In the genomic region with DNA sequence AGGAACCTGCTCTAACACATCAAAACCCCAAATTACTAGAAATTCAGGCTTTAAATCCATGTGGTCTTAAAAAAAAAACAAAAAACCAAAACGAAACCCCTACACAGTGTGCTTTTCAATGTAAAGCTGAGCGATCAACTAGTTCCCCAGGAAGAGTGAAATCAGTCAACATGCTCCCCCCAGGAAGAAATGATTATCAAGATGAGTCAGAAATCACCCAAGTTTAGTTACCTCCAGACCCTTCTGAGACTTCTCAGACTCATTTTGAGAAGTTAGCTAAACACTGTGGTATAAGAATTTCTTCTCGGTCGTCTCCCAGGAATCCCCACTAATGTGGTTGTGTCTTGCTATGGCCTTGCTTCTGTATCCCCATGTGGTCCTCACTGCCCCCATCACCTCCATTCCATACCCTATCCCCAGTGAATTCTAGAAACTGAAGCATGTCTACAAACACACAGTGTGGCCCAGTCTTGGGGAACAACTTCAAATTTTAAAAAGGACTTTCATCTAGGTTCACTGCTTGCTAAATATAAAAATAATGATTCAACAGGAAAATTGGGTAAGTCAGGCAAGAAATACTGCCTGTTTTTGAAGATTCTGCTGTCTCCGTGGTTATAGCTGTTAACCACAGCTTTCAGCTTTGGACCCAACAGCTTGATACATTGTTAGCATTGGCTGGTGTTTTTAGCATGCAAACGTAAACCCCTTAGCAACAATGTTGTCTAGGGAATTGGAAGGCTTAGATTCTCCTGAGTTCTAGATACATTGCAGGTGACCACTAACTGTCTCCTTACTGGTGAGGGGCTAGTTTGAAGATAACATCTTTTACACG, we compare ENCODE assay signal across 19 mouse cellular contexts. TPM values are rescaled to one million over a fixed set of nuclear protein-coding genes. Genes with fewer than 3 reads are reported as not detected.
DNase-seq lines count a peak whose midpoint lies in the region; ATAC-seq lines count a peak whose summit lies in the region.
"Had no signal": no experiment of that assay in that cellular context is flagged by ENCODE, and none has a peak within 500 bp of the region (broad histone marks: within the 10 kb centered on the region; RNA-seq: fewer than 3 reads in every experiment).

No protein-coding gene starts in this region.

- peak; percentile 34 for DNase-seq in CD4-positive helper T cell, adult 2 months (ENCODE audit: low read depth, low spot score)
- peak; percentile 10 for DNase-seq in T-cell, adult 2 months (ENCODE audit: low spot score)
- peak; percentile 35 to 63 for DNase-seq in natural killer cell, adult 2 months (ENCODE audit: low spot score in 2 of 2)
- DNase-seq in left cerebral cortex, postnatal 36 days (ENCODE audit: low spot score in 2 of 2) = no peak
- no peak for DNase-seq in adipocyte (ENCODE audit: low spot score)
- DNase-seq in thymus, postnatal 4 days = no peak
- DNase-seq: adrenal gland, postnatal 14 days; cerebellum, adult 11-12 months; cerebellum, postnatal 36 days; gastrocnemius, postnatal 25 days; kidney, adult 2 months; kidney, postnatal 25 days; lung, adult 18-20 months; lung, postnatal 14 days; spleen, adult 18-20 months; thymus, adult 18-20 months had no signal

- ATAC-seq in hematopoietic stem cell, adult 5-6 weeks (replicated peaks in 1 of 2; ENCODE audit: insufficient read depth in 1 of 2, low FRiP score in 2 of 2, low TSS enrichment in 1 of 2, low read depth in 1 of 2, poor library complexity in 2 of 2, severe bottlenecking in 2 of 2) = peak; percentile 56 to 63
- ATAC-seq: forebrain, embryonic 14.5 days; midbrain, embryonic 16.5 days had no signal

- intact Hi-C loops in left cerebral cortex, postnatal 36 days (cut with DNase I) = no loop called here

RNA-seq across cellular contexts. Expression of gene Armc2, which starts 39.6 kb away (rescaled TPM):
- total RNA-seq in hematopoietic stem cell, adult 5-6 weeks (2017) = 0.94 and 3.9 TPM in 2 replicates
- 10 to 100 TPM; 12.8 to 14.7 TPM for total RNA-seq in left cerebral cortex, postnatal 36 days (2021)

Comparison
In these comparisons a context has a peak if more than half of its experiments do, and no peak if none do; other contexts are left out.
1. DNase-seq: peak in CD4-positive helper T cell, adult 2 months (single experiment), T-cell, adult 2 months (single experiment) and natural killer cell, adult 2 months (2 of 2); none in left cerebral cortex, postnatal 36 days (0 of 2), adipocyte (single experiment) and thymus, postnatal 4 days (single experiment).